Mouse (Mus musculus): ENCODE measurements at regions not wholly inside any gene's neighbourhood (a gene's known extent, or its start where the extent isn't known, plus 50 kb on each side); places are given as distances from the start of the nearest gene placed in this dataset. TPM values are rescaled to one million over a fixed set of nuclear protein-coding genes. Genes with fewer than 3 reads are reported as not detected.
"Not testable (repeated sequence)": the region's sequence is repeated elsewhere in the genome, so short reads cannot be mapped to it uniquely, and the experiment has no call there.

DNA sequence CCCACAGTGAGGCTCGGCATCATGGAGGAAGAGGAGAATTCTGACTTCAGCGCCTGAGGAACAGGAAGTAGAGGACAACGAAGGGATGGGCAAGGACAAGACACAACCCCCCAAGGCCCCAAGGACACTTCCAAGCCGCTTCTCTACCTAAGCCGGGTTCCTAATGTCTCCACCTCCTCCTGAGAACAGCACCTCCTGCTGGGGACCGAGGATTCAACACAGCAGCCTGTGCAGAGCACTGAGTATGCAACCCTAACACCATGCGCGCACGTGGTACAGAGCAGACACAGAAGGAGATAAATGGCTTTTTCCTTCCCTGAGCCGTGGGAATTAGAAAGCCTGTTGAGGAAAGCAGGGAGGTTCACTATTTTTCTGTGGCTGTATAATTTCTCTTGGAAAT is 64.2 kb upstream of the Xcl1 start:
- DNase-seq (ENCODE audit: low spot score) = no peak
- Histone ChIP-seq H3K9me3 (replicated peaks) (no peaks in the 10 kb centered on the region), H3K4me3 (no peak overlapping the region), H3K27me3 (ENCODE audit: low read depth, poor library complexity, severe bottlenecking) (no peaks in the 10 kb centered on the region), H3K27ac (replicated peaks) (no peak overlapping the region), H3K36me3 (no peaks in the 10 kb centered on the region), H3K4me1 (no peaks in the 10 kb centered on the region)
- 73% methylated on average over 10 of the region's 10 CpGs for WGBS

DNA sequence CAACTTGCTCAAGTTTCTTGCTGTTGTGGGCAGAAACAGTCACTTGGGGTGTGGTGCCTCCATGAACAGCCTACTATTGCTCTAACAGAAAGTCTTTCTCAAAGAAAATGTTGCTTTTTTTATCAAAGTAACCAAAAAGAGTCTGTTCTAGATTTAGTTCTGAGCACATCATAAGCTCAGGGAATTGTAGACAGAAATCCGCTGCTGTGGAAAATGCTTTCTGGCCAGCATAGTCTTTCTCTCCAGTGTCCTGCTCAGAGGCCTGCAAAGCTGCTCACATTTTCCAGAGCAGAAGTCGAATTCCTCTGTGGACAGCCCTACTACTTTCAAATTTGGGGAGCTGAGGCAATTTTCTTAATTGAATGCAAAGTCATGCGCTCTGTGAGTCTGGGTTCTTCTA is 63.3 kb upstream of the Xcl1 start:
- no peak for DNase-seq (ENCODE audit: low spot score)
- Histone ChIP-seq H3K27me3 (ENCODE audit: low read depth, poor library complexity, severe bottlenecking) (no peaks in the 10 kb centered on the region), H3K4me1 (peaks cover 5% of the 10 kb centered on the region), H3K36me3 (no peaks in the 10 kb centered on the region), H3K4me3 (no peak overlapping the region), H3K27ac (replicated peaks) (no peak overlapping the region), H3K9me3 (replicated peaks) (no peaks in the 10 kb centered on the region)
- 90% methylated on average over 3 of the region's 3 CpGs for WGBS

DNA sequence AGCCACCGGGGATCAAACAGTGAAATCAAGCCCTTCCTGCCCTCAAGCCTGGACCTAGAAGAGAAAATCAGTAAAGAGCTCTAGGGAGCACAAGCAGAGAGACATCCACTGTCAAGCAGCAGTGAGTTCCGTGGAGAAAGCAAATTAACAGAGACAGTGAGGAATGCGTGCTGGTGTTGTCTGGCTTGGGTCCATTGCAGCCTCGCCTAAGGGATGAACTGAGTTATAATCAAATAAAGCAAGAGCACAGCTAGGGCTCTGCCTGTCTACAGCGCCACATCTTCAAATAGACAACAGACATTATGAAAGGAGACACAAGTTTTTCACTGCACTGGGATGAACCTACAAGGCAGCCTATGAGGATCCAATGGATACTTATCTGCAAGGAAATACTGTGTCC is 62.3 kb upstream of the Xcl1 start:
- H3K4me3 ChIP-seq = no peak overlapping the region
- WGBS = 77% methylated on average over 5 of the region's 5 CpGs
- no peaks in the 10 kb centered on the region for H3K27me3 ChIP-seq (ENCODE audit: low read depth, poor library complexity, severe bottlenecking)
- no peak overlapping the region for H3K27ac ChIP-seq (replicated peaks)
- no peaks in the 10 kb centered on the region for H3K9me3 ChIP-seq (replicated peaks)
- no peaks in the 10 kb centered on the region for H3K36me3 ChIP-seq
- no peak for DNase-seq (ENCODE audit: low spot score)
- peaks cover 5% of the 10 kb centered on the region for H3K4me1 ChIP-seq

DNA sequence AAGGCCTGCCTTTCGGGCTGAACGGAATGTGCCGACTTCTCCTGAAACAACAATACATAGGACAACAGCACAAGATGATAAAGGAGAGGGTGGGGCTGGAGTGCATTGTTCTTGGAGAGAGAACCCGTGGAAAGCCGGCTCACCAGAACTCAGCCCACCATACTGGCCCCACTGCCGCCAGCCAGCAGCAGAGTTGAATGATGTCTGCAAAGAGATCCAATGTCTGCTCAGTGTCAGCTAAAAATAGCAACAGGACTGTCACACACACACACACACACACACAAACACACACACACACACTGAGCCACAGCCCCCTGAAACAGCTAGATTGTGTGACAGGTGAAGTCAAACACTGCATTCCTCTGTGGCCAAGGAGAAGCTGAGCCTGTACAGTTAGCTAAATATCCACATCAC is 58.9 kb upstream of the Xcl1 start:
- DNase-seq (ENCODE audit: low spot score) = peak; percentile 18
- 25% methylated on average over 6 of the region's 6 CpGs for WGBS

DNA sequence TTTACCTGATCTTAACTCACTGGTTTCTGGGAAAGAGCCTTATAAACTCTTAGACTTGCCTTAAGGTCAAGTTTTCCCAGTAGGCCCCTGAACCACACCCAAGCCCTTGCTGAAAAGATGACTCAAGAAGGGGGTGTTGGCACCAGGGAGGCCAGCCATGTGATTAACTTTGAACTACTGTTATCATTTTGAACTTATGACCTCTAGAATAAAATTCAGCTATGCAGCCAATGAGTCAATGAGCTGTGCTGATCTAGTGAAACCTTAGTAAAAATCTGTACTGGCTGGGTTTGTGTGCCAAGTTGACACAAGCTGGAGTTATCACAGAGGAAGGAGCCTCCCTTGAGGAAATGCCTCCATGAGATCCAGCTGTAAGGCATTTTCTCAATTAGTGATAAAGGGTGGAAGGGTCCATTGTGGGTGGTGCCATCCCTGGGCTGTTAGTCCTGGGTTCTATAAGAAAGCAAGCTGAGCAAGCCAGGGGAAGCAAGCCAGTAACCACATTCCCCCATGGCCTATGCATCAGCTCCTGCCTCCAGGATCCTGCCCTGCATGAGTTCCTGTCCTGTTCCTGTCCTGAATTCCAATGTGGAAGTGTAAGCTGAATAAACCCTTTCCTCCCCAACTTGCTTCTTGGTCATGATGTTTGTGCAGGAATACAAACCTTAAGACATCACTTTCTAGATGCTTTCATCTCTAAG is 58.0 kb upstream of the Xcl1 start:
- H3K27ac ChIP-seq (replicated peaks); H3K36me3 ChIP-seq; H3K9me3 ChIP-seq (replicated peaks); H3K4me1 ChIP-seq; H3K27me3 ChIP-seq (ENCODE audit: low read depth, poor library complexity, severe bottlenecking); H3K4me3 ChIP-seq; DNase-seq (ENCODE audit: low spot score): not testable (repeated sequence)

More for the DNA sequence above, 58.9 kb upstream of the Xcl1 start:
- peaks cover 5% of the 10 kb centered on the region for H3K4me1 ChIP-seq
- no peaks in the 10 kb centered on the region for H3K9me3 ChIP-seq (replicated peaks)
- no peaks in the 10 kb centered on the region for H3K27me3 ChIP-seq (ENCODE audit: low read depth, poor library complexity, severe bottlenecking)
- H3K4me3 ChIP-seq = no peak overlapping the region
- peak overlapping the region; percentile 55; the same call in 1 of the 2 replicates for H3K27ac ChIP-seq (replicated peaks)
- no peaks in the 10 kb centered on the region for H3K36me3 ChIP-seq

DNA sequence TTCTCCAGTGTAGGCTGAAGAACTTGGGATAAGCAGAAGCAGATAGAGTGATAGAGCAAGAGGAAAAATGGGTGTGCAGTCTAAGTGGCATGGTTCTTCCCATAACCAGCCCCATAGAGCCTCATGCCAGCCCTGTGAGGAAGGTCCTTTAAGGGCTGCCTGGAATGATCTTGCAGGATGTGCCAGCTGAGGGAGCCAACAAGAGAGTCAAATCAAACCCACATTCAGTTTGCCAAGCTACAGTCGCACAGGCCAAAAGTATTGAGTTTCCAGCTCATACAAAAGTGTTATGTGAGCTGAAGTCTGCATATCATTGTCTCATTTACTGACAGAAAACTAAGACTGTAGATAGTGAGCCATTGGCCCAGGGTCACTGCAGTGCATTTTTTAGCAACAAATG is 53.7 kb upstream of the Xcl1 start:
- WGBS = 93% methylated on average over 1 of the region's 1 CpGs
- Histone ChIP-seq H3K4me3 (no peak overlapping the region), H3K27ac (replicated peaks) (no peak overlapping the region), H3K4me1 (peaks cover under 1% of the 10 kb centered on the region; the same call in 1 of the 2 replicates), H3K36me3 (no peaks in the 10 kb centered on the region), H3K27me3 (ENCODE audit: low read depth, poor library complexity, severe bottlenecking) (no peaks in the 10 kb centered on the region), H3K9me3 (replicated peaks) (peaks cover 16% of the 10 kb centered on the region; the same call in 1 of the 2 replicates)
- DNase-seq (ENCODE audit: low spot score) = no peak

DNA sequence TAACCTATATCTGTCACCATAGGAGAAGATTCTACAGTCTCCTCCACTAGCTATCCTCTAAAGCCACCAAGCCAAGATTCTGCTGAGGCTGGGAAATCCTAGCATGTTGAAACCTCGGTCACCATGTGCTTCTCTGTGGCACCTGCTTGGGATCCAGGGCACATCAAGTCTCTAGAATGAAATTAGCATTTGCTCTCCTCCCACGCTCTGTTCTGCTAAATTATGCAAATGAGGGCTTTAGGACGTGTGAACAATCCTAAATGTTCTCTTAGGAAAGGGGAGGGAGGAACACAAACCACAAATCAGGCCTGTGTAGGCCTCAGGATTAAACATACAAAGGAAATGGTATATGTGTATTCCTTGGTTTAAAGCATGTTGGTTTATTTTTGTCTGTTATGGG is 52.9 kb upstream of the Xcl1 start:
- DNase-seq (ENCODE audit: low spot score) = no peak
- Histone ChIP-seq H3K27me3 (ENCODE audit: low read depth, poor library complexity, severe bottlenecking) (no peaks in the 10 kb centered on the region), H3K27ac (replicated peaks) (no peak overlapping the region), H3K36me3 (no peaks in the 10 kb centered on the region), H3K4me1 (no peaks in the 10 kb centered on the region), H3K4me3 (no peak overlapping the region), H3K9me3 (replicated peaks) (peaks cover 18% of the 10 kb centered on the region; the same call in 1 of the 2 replicates)
- WGBS = 59% methylated on average over 3 of the region's 3 CpGs

DNA sequence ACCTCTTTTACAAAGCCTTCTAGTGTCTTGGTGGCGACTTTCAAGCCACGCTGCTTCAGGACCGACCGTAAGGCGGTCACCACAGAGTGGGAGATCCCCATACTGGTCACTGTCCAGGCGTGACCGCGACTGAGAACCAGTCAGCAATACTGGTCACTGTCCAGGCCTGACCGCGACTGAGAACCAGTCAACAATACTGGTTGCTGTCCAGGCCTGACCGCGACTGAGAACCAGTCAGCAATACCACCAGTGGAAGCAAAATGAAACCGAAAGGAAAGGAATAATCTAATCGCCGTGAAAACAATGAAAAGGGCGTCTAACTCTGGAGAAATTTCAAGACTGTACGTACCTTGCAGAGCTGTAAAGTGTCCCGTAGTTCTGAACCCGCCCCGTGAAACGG is 50.2 kb upstream of the Xcl1 start:
- not testable (repeated sequence) for DNase-seq (ENCODE audit: low spot score); H3K27me3 ChIP-seq (ENCODE audit: low read depth, poor library complexity, severe bottlenecking); H3K4me1 ChIP-seq; H3K27ac ChIP-seq (replicated peaks); H3K36me3 ChIP-seq; H3K4me3 ChIP-seq
- H3K9me3 ChIP-seq (replicated peaks) = peaks cover 18% of the 10 kb centered on the region; the same call in 1 of the 2 replicates
- 95% methylated on average over 21 of the region's 21 CpGs for WGBS

Small RNA genes lying in the stretch of these regions (microRNA-seq; reads per million reads assigned to microRNA genes)
- gene Gm26042 = not detected
